Mouse (Mus musculus): ENCODE data around the gene Capn1.

DNA sequence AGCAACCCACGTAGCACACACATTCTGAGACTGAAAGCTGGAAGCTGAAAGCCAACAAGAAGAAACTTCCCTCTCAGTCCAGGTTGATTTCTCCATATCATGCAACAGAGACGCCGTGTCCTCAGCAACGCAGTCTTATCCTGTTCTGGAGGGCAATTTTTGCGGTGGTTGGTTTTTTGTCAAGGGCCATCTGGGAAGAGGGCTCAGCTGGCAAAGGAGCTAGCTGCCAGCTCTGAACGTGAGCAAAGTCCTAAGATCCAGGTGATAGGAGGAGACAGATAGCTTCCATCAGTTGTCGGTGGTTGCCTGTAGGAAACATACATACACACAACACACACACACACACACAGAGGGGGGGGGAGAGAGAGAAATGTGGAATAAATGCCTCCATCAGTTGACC lies 22.6 kb upstream of the Capn1 start:
- TF ChIP-seq POLR2A (IDR thresholded peaks at IDR 0.05; ENCODE audit: low read depth, low read length) (no peak), CTCF (IDR thresholded peaks at IDR 0.05; ENCODE audit: extremely low read depth, insufficient read length, insufficient replicate concordance, low read depth, low read length) (no peak)

Data from small intestine, adult 2 months (tissue).